Mouse (Mus musculus): ENCODE measurements around the gene AC131692.1. TPM values are rescaled to one million over a fixed set of nuclear protein-coding genes. Genes with fewer than 3 reads are reported as not detected.
"Not testable (repeated sequence)": the region's sequence is repeated elsewhere in the genome, so short reads cannot be mapped to it uniquely, and the experiment has no call there.

AC131692.1 gene
- polyA plus RNA-seq, 1 experiment from 2014 or later = not detected

DNA sequence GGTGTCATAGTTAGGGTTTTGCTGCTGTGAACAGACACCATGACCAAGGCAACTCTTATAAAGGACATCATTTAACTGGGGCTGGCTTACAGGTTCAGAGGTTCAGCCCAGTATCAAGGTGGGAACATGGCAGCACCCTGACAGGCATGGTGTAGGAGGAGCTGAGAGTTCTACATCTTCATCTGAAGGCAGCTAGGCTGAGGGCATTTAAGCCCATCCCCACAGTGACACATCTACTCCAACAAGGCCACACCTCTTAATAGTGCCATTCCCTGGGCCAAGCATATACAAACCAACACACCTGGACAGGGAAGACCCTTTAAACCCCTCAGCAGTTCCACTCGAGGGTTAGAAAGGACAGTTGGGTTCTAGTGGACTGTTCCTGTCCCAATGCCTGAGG lies 39.0 kb downstream of the AC131692.1 start:
- not testable (repeated sequence) for H3K9me3 ChIP-seq (replicated peaks; ENCODE audit: control insufficient read depth, low read length, poor library complexity, severe bottlenecking); H3K9ac ChIP-seq (ENCODE audit: low read depth, low read length); H3K27ac ChIP-seq (ENCODE audit: low read length); H3K4me3 ChIP-seq (ENCODE audit: low read depth, low read length); H3K4me1 ChIP-seq (ENCODE audit: control insufficient read depth, insufficient read depth, low read length); ATAC-seq; H3K4me2 ChIP-seq (ENCODE audit: low read length); H3K27me3 ChIP-seq (ENCODE audit: control insufficient read depth, insufficient read depth, low read depth, low read length)
- H3K36me3 ChIP-seq (ENCODE audit: control insufficient read depth, insufficient read depth, low read length) = 0 out of 2 replicates have a peak, but pooled peaks cover 14% of the 10 kb centered on the region
- WGBS = 46% methylated on average over 1 of the region's 1 CpGs

DNA sequence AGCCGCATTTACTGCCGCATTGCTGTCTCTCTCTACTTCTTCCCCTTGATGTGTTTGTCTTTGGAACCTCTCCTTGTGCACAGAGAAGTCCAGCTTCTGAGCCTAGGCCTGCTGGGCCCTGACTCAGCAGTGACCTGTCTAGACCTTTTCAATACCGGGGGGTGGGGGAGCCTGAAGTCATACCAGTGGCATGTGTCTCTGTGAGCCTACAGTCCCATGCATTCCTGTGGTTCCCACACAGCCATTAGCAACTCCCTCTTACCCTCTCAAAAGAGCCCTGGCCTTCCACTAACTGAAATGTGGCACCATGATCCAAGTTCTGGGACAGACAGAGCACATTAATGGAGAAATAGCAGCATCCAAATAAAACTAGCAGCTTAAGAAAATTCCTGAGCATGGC lies 42.2 kb downstream of the AC131692.1 start:
- no peak overlapping the region for H3K4me3 ChIP-seq (ENCODE audit: low read depth, low read length)
- 0 out of 2 replicates have a peak, but pooled peaks cover 14% of the 10 kb centered on the region for H3K36me3 ChIP-seq (ENCODE audit: control insufficient read depth, insufficient read depth, low read length)

DNA sequence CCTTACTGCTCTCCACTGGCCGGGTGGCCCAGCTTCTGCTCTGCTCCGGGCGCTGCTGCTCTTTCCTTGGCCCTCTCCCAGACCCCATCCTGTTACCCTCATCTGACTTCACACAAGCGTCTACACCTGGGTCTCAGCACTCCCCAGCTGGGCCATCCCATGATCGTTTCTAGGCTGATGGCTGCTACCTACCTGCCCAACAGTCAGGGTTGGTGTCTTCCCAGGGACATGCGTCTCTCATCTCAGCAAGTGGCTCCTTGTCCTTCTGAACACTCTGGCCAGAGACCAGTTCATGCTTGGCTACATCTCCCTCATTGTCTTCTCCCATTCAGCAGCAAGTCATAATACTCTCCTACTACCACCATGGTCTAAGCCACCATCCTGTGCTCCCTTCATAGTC lies 45.5 kb downstream of the AC131692.1 start:
- WGBS = 95% methylated on average over 6 of the region's 6 CpGs
- H3K27me3 ChIP-seq (ENCODE audit: control insufficient read depth, insufficient read depth, low read depth, low read length) = no peaks in the 10 kb centered on the region
- peak overlapping the region; percentile 88 for H3K4me2 ChIP-seq (ENCODE audit: low read length)
- H3K4me3 ChIP-seq (ENCODE audit: low read depth, low read length) = peak overlapping the region; percentile 71
- ATAC-seq = no peak
- H3K9me3 ChIP-seq (replicated peaks; ENCODE audit: control insufficient read depth, low read length, poor library complexity, severe bottlenecking) = no peaks in the 10 kb centered on the region
- peaks cover 12% of the 10 kb centered on the region for H3K4me1 ChIP-seq (ENCODE audit: control insufficient read depth, insufficient read depth, low read length)
- 0 out of 2 replicates have a peak, but pooled peaks cover 11% of the 10 kb centered on the region for H3K36me3 ChIP-seq (ENCODE audit: control insufficient read depth, insufficient read depth, low read length)
- H3K9ac ChIP-seq (ENCODE audit: low read depth, low read length) = peak overlapping the region; percentile 94
- peak overlapping the region; percentile 99; the same call in 1 of the 2 replicates for H3K27ac ChIP-seq (ENCODE audit: low read length)

More for the DNA sequence above, 42.2 kb downstream of the AC131692.1 start:
- no peaks in the 10 kb centered on the region for H3K9me3 ChIP-seq (replicated peaks; ENCODE audit: control insufficient read depth, low read length, poor library complexity, severe bottlenecking)
- H3K27ac ChIP-seq (ENCODE audit: low read length) = no peak overlapping the region
- no peak overlapping the region for H3K4me2 ChIP-seq (ENCODE audit: low read length)
- peaks cover 9% of the 10 kb centered on the region for H3K4me1 ChIP-seq (ENCODE audit: control insufficient read depth, insufficient read depth, low read length)
- H3K9ac ChIP-seq (ENCODE audit: low read depth, low read length) = no peak overlapping the region
- H3K27me3 ChIP-seq (ENCODE audit: control insufficient read depth, insufficient read depth, low read depth, low read length) = no peaks in the 10 kb centered on the region
- 85% methylated on average over 3 of the region's 3 CpGs for WGBS
- no peak for ATAC-seq

- WGBS = 5% methylated on average over 16 of the region's 16 CpGs
- no peaks in the 10 kb centered on the region for H3K27me3 ChIP-seq (ENCODE audit: control insufficient read depth, insufficient read depth, low read depth, low read length)
- H3K9ac ChIP-seq (ENCODE audit: low read depth, low read length) = peak overlapping the region; percentile 94
- H3K4me2 ChIP-seq (ENCODE audit: low read length) = peak overlapping the region; percentile 88
- H3K36me3 ChIP-seq (ENCODE audit: control insufficient read depth, insufficient read depth, low read length) = 0 out of 2 replicates have a peak, but pooled peaks cover 8% of the 10 kb centered on the region
- peak overlapping the region; percentile 99 for H3K27ac ChIP-seq (ENCODE audit: low read length)
- no peaks in the 10 kb centered on the region for H3K9me3 ChIP-seq (replicated peaks; ENCODE audit: control insufficient read depth, low read length, poor library complexity, severe bottlenecking)
- H3K4me3 ChIP-seq (ENCODE audit: low read depth, low read length) = peak overlapping the region; percentile 71
- H3K4me1 ChIP-seq (ENCODE audit: control insufficient read depth, insufficient read depth, low read length) = peaks cover 12% of the 10 kb centered on the region
- no peak for ATAC-seq
Observed at GRCm38 (mm10) chr19:6140374-6140677, 46.1 kb downstream of the AC131692.1 start.

DNA sequence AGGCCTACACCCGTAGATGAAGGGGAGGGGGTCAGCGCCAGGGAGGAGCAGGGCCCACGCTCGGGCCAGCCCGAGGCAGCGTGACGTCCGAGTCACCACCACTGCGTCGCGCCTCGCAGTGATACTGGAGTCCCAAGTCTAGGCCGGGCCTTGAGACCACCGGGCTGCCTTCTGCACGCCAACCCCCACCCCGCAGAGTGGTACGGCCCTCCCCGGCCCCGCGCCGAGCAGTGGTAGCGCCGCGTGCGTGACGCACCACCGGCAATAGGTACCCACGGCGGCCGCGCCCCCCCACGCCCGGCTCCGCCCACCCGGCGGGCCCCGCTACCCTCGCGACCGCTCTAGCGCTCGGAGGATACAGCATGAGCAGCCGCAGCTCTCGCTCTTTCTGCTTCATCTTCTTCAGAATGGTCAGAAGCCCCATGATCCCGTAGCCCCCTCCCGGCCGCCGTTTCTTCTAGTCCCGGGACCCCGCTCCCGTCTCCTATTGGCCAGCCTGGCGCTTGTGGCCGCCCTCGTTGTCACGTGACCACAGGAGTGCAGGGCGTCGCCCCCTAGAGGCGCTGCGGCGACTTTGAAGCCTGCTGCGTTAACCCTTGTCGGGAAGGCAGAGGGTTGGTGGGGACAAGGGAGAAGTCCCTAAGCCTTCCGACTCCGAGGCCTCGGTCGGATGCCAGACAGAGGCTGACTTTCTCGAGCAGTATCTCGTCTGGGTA lies 46.6 kb downstream of the AC131692.1 start, which contains the start of gene Batf2:
TSS of gene Batf2 (plus strand) at position 306 of the 716 bp plus-strand sequence.
- peak; percentile 95 for ATAC-seq
- Histone ChIP-seq H3K4me1 (ENCODE audit: control insufficient read depth, insufficient read depth, low read length) (peaks cover 12% of the 10 kb centered on the region), H3K9ac (ENCODE audit: low read depth, low read length) (peak within 1 kb of the TSS; percentile 94), H3K27ac (ENCODE audit: low read length) (peak within 1 kb of the TSS; percentile 99), H3K36me3 (ENCODE audit: control insufficient read depth, insufficient read depth, low read length) (0 out of 2 replicates have a peak, but pooled peaks cover 7% of the 10 kb centered on the region), H3K4me3 (ENCODE audit: low read depth, low read length) (peak within 1 kb of the TSS; percentile 71), H3K27me3 (ENCODE audit: control insufficient read depth, insufficient read depth, low read depth, low read length) (no peaks in the 10 kb centered on the region), H3K4me2 (ENCODE audit: low read length) (peak within 1 kb of the TSS; percentile 88), H3K9me3 (replicated peaks; ENCODE audit: control insufficient read depth, low read length, poor library complexity, severe bottlenecking) (no peaks in the 10 kb centered on the region)
- 1% methylated on average over 66 of the region's 68 CpGs for WGBS

- 0 out of 2 replicates have a peak, but pooled peaks cover 4% of the 10 kb centered on the region for H3K36me3 ChIP-seq (ENCODE audit: control insufficient read depth, insufficient read depth, low read length)
- no peaks in the 10 kb centered on the region for H3K9me3 ChIP-seq (replicated peaks; ENCODE audit: control insufficient read depth, low read length, poor library complexity, severe bottlenecking)
- peaks cover 12% of the 10 kb centered on the region for H3K4me1 ChIP-seq (ENCODE audit: control insufficient read depth, insufficient read depth, low read length)
- peak within 1 kb of the TSS; percentile 88 for H3K4me2 ChIP-seq (ENCODE audit: low read length)
- H3K9ac ChIP-seq (ENCODE audit: low read depth, low read length) = peak within 1 kb of the TSS; percentile 94
- H3K27ac ChIP-seq (ENCODE audit: low read length) = peak within 1 kb of the TSS; percentile 99
- peak; percentile 76 for ATAC-seq
- WGBS = under 1% methylated on average over 15 of the region's 15 CpGs
- H3K27me3 ChIP-seq (ENCODE audit: control insufficient read depth, insufficient read depth, low read depth, low read length) = no peaks in the 10 kb centered on the region
- H3K4me3 ChIP-seq (ENCODE audit: low read depth, low read length) = peak within 1 kb of the TSS; percentile 71
Observed at GRCm38 (mm10) chr19:6141394-6141749, 47.2 kb downstream of the AC131692.1 start, which contains the start of gene Arl2. Gene Arl2, minus strand, starts transcription at chr19:6141548.

GRCm38 (mm10) chr19:6144842-6145241 lies 50.6 kb downstream of the AC131692.1 start:
- 87% methylated on average over 5 of the region's 5 CpGs for WGBS
- no peak for ATAC-seq
- no peak overlapping the region for H3K4me3 ChIP-seq (ENCODE audit: low read depth, low read length)
- peaks cover 8% of the 10 kb centered on the region for H3K4me1 ChIP-seq (ENCODE audit: control insufficient read depth, insufficient read depth, low read length)
- H3K27me3 ChIP-seq (ENCODE audit: control insufficient read depth, insufficient read depth, low read depth, low read length) = no peaks in the 10 kb centered on the region; the same call in 1 of the 2 replicates
- H3K36me3 ChIP-seq (ENCODE audit: control insufficient read depth, insufficient read depth, low read length) = no peaks in the 10 kb centered on the region
- H3K27ac ChIP-seq (ENCODE audit: low read length) = no peak overlapping the region
- H3K9ac ChIP-seq (ENCODE audit: low read depth, low read length) = no peak overlapping the region
- no peak overlapping the region for H3K4me2 ChIP-seq (ENCODE audit: low read length)
- H3K9me3 ChIP-seq (replicated peaks; ENCODE audit: control insufficient read depth, low read length, poor library complexity, severe bottlenecking) = no peaks in the 10 kb centered on the region

Small RNAs within 50 kb of the gene (microRNA-seq; reads per million reads assigned to microRNA genes)
- gene Mir6988 = 2.9 reads per million, percentile 13 among the genes with 10 or more reads in this experiment

Other genes starting within 250 kb of the AC131692.1 start
- gene Frmd8, start 219.1 kb upstream of the AC131692.1 start, polyA plus RNA-seq (2015; fragmentation: Nextera tagmentation; extraction: Ambion mirVana) = 14.7 and 16.5 TPM in 2 replicates
- 2.0 and 2.2 TPM in 2 replicates for gene Slc25a45, start 216.6 kb upstream of the AC131692.1 start, polyA plus RNA-seq (2015; fragmentation: Nextera tagmentation; extraction: Ambion mirVana)
- gene Tigd3, start 200.3 kb upstream of the AC131692.1 start, polyA plus RNA-seq (2015; fragmentation: Nextera tagmentation; extraction: Ambion mirVana) = 13.4 and 14.6 TPM in 2 replicates
- gene Dpf2, start 181.4 kb upstream of the AC131692.1 start, polyA plus RNA-seq (2015; fragmentation: Nextera tagmentation; extraction: Ambion mirVana) = 105 and 121 TPM in 2 replicates
- 16.0 and 20.4 TPM in 2 replicates for gene Cdc42ep2, start 169.6 kb upstream of the AC131692.1 start, polyA plus RNA-seq (2015; fragmentation: Nextera tagmentation; extraction: Ambion mirVana)
- 19.4 and 22.4 TPM in 2 replicates for gene Pola2, start 130.2 kb upstream of the AC131692.1 start, polyA plus RNA-seq (2015; fragmentation: Nextera tagmentation; extraction: Ambion mirVana)
- gene Slc22a20, start 108.3 kb upstream of the AC131692.1 start, polyA plus RNA-seq (2015; fragmentation: Nextera tagmentation; extraction: Ambion mirVana) = not detected in 2 replicates
- 3.0 and 3.2 TPM in 2 replicates for gene Capn1, start 78.5 kb upstream of the AC131692.1 start, polyA plus RNA-seq (2015; fragmentation: Nextera tagmentation; extraction: Ambion mirVana)
- gene Syvn1, start 47.8 kb upstream of the AC131692.1 start, polyA plus RNA-seq (2015; fragmentation: Nextera tagmentation; extraction: Ambion mirVana) = 31.5 and 34.5 TPM in 2 replicates
- gene Mrpl49, start 36.6 kb upstream of the AC131692.1 start, polyA plus RNA-seq (2015; fragmentation: Nextera tagmentation; extraction: Ambion mirVana) = 58.5 and 59.7 TPM in 2 replicates
- 459 and 498 TPM in 2 replicates for gene Fau, start 36.6 kb upstream of the AC131692.1 start, polyA plus RNA-seq (2015; fragmentation: Nextera tagmentation; extraction: Ambion mirVana)
- gene Znhit2, start 33.2 kb upstream of the AC131692.1 start, polyA plus RNA-seq (2015; fragmentation: Nextera tagmentation; extraction: Ambion mirVana) = 28.2 and 30.2 TPM in 2 replicates
- 55.1 and 59.0 TPM in 2 replicates for gene Tm7sf2, start 26.0 kb upstream of the AC131692.1 start, polyA plus RNA-seq (2015; fragmentation: Nextera tagmentation; extraction: Ambion mirVana)
- 86.1 and 93.9 TPM in 2 replicates for gene Vps51, start 17.2 kb upstream of the AC131692.1 start, polyA plus RNA-seq (2015; fragmentation: Nextera tagmentation; extraction: Ambion mirVana)
- gene Tmem262, start 14.4 kb upstream of the AC131692.1 start, polyA plus RNA-seq (2015; fragmentation: Nextera tagmentation; extraction: Ambion mirVana) = not detected in 2 replicates
- 0.85 and 1.5 TPM in 2 replicates for gene Gm28374, start 12.2 kb upstream of the AC131692.1 start, polyA plus RNA-seq (2015; fragmentation: Nextera tagmentation; extraction: Ambion mirVana)
- 80.6 and 87.3 TPM in 2 replicates for gene Zfpl1, start 9.5 kb upstream of the AC131692.1 start, polyA plus RNA-seq (2015; fragmentation: Nextera tagmentation; extraction: Ambion mirVana)
- 3.7 and 4.1 TPM in 2 replicates for gene Cdca5, start 9.4 kb upstream of the AC131692.1 start, polyA plus RNA-seq (2015; fragmentation: Nextera tagmentation; extraction: Ambion mirVana)
- 0.25 and 0.26 TPM in 2 replicates for gene Naaladl1, start 11.4 kb downstream of the AC131692.1 start, polyA plus RNA-seq (2015; fragmentation: Nextera tagmentation; extraction: Ambion mirVana)
- 44.2 and 45.2 TPM in 2 replicates for gene Sac3d1, start 24.2 kb downstream of the AC131692.1 start, polyA plus RNA-seq (2015; fragmentation: Nextera tagmentation; extraction: Ambion mirVana)
- gene Snx15, start 33.9 kb downstream of the AC131692.1 start, polyA plus RNA-seq (2015; fragmentation: Nextera tagmentation; extraction: Ambion mirVana) = 58.7 and 65.4 TPM in 2 replicates
- gene Batf2, start 46.6 kb downstream of the AC131692.1 start, polyA plus RNA-seq (2015; fragmentation: Nextera tagmentation; extraction: Ambion mirVana) = 0.15 TPM in 1 of 2 replicates, not detected in the other
- gene Arl2, start 47.1 kb downstream of the AC131692.1 start, polyA plus RNA-seq (2015; fragmentation: Nextera tagmentation; extraction: Ambion mirVana) = 133 and 151 TPM in 2 replicates
- gene Majin, start 90.0 kb downstream of the AC131692.1 start, polyA plus RNA-seq (2015; fragmentation: Nextera tagmentation; extraction: Ambion mirVana) = not detected in 2 replicates
- gene Gpha2, start 132.0 kb downstream of the AC131692.1 start, polyA plus RNA-seq (2015; fragmentation: Nextera tagmentation; extraction: Ambion mirVana) = not detected in 2 replicates
- 149 and 165 TPM in 2 replicates for gene Ppp2r5b, start 141.5 kb downstream of the AC131692.1 start, polyA plus RNA-seq (2015; fragmentation: Nextera tagmentation; extraction: Ambion mirVana)
- 12.9 and 15.5 TPM in 2 replicates for gene Atg2a, start 147.2 kb downstream of the AC131692.1 start, polyA plus RNA-seq (2015; fragmentation: Nextera tagmentation; extraction: Ambion mirVana)
- gene Ehd1, start 182.3 kb downstream of the AC131692.1 start, polyA plus RNA-seq (2015; fragmentation: Nextera tagmentation; extraction: Ambion mirVana) = 99.6 and 103 TPM in 2 replicates
- 0.34 and 0.35 TPM in 2 replicates for gene Cdc42bpg, start 212.0 kb downstream of the AC131692.1 start, polyA plus RNA-seq (2015; fragmentation: Nextera tagmentation; extraction: Ambion mirVana)
- 71.4 and 74.8 TPM in 2 replicates for gene Men1, start 240.6 kb downstream of the AC131692.1 start, polyA plus RNA-seq (2015; fragmentation: Nextera tagmentation; extraction: Ambion mirVana)
- 19.0 and 20.1 TPM in 2 replicates for gene Map4k2, start 246.7 kb downstream of the AC131692.1 start, polyA plus RNA-seq (2015; fragmentation: Nextera tagmentation; extraction: Ambion mirVana)